Mouse (Mus musculus) embryonic fibroblast, embryonic 13.5 days (primary cell): ENCODE results near the gene Tmem248. TPM values are rescaled to one million over a fixed set of nuclear protein-coding genes. Genes with fewer than 3 reads are reported as not detected.

Experiments used
- H3K27ac ChIP-seq: 2 replicates; pipeline ENCODE4 v1.5.1; 2012; ENCODE audit warnings: low read length, control low read depth, inconsistent platforms; ENCODE audit not compliant: insufficient read depth
- H3K4me1 ChIP-seq: 2 replicates; pipeline ENCODE4 v1.6.1; 2011; ENCODE audit warnings: low read length; ENCODE audit not compliant: control insufficient read depth, insufficient read depth
- H3K4me3 ChIP-seq: 2 replicates; pipeline ENCODE4 v1.5.1; 2011; ENCODE audit warnings: mild to moderate bottlenecking, control low read depth, low read length; ENCODE audit not compliant: insufficient read depth
- CTCF ChIP-seq: IDR thresholded peaks from 2 replicates; pipeline ENCODE4 v1.5.1; 2011; ENCODE audit warnings: mild to moderate bottlenecking, control low read depth, low read length, moderate library complexity, borderline replicate concordance; ENCODE audit not compliant: insufficient read depth
- POLR2A ChIP-seq: IDR thresholded peaks from 2 replicates; pipeline ENCODE4 v1.6.1; 2011; ENCODE audit warnings: low read depth, mild to moderate bottlenecking, control low read depth, low read length, moderate library complexity
- polyA plus RNA-seq: library from polyadenylated mRNA; stranded (reverse); fragments of >200 nt; gene quantifications from 2 replicates; pipeline ENCODE4 v1.2.4, GENCODE M21; 2011; ENCODE audit warnings: low read depth; ENCODE audit not compliant: missing spikeins, insufficient read length

Gene Tmem248
- polyA plus RNA-seq, 1 experiment: 42.9 TPM

DNA sequence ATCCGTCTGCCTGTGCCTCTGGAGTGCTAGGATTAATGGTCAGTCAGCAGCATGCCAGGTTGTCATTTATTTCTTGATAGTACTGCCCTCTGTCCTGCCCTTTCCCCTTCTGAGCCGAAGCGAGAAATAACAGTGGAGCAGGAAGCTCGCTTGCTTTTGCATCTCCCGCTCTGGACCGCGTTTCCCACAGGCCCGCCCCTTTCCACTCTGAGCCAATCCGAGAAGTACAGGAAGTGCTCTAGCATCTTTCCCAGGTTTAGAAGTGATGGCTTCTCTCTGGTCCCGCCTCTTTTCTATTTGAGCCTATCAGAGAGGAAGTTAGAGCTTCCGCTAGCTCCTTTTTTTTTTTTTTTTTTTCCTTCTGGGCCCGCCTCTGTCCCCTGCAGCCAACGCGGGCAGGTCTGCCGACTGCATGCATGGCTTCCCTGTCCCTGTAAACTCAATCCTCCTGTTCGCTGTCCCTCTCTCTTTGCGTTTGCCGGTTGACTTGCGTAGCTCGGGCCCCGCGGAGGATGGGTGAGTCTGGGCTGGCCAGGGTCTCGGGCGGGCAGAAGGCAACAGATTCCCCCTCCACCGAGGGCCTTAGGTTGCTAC lies 39.9 kb downstream of the Tmem248 start:
- Histone ChIP-seq H3K4me3 (peak overlapping the region; percentile 99), H3K4me1 (no peaks in the 10 kb centered on the region), H3K27ac (peak overlapping the region; percentile 29; the same call in 1 of the 2 replicates)
- TF ChIP-seq CTCF: no peak
- peak; percentile 81 for TF ChIP-seq POLR2A

- Histone ChIP-seq H3K4me3 (peak overlapping the region; percentile 99), H3K4me1 (no peaks in the 10 kb centered on the region), H3K27ac (peak overlapping the region; percentile 29; the same call in 1 of the 2 replicates)
- no peak for TF ChIP-seq POLR2A
- TF ChIP-seq CTCF: no peak
Measured at GRCm38 (mm10) chr5:130257303-130257702, 40.4 kb downstream of the Tmem248 start.

DNA sequence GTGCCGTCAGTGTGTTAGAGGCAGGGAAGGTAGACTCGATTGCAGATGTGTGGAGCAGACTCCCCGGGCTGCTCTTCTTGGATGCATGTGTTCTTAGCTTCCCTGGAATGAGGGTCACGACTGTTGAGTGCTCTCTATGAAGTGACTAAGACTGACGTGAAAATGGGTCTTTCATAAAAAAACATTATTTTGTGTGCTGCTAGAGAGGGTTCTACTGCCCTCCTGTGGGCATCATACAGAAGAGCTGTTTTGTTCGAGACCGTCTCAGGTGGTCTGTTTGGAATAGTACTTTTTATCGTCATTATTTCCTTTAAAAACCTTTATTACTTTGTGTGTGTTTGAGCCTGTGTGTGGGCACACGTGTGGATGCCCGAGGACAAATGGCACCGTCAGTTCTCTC lies 46.6 kb downstream of the Tmem248 start:
- Histone ChIP-seq H3K4me1 (no peaks in the 10 kb centered on the region; the same call in 1 of the 2 replicates), H3K4me3 (no peak overlapping the region), H3K27ac (no peak overlapping the region)
- TF ChIP-seq CTCF (no peak), POLR2A (no peak)

DNA sequence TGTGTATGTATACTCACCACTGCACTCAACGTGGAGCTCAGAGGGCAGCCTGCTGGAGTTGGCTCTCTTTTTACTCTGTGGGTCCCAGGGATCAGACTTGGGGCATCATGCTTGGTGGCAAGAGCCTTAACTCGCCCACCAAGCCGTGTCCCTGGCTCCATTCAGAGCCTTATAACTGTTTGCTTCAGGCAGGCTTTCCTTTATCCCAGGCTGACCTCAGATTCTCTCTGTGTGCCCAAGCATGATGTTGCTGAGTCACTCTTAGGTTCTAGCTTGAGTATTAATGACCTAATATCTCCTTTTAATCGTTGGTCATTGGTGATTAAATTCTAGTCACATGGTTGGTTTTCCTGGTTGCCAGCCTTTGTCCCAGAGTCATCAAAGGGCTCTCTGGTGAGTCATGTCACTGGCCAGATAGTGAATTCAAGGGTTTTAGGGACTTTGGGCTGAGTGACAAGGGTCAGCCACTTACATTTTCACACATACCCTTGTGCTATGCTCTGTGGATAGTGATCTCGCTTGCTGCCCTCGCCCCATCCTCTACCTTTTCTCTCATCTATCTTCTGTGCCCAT lies 47.6 kb downstream of the Tmem248 start:
- TF ChIP-seq POLR2A (no peak), CTCF (no peak)
- no peak overlapping the region for H3K27ac ChIP-seq

DNA sequence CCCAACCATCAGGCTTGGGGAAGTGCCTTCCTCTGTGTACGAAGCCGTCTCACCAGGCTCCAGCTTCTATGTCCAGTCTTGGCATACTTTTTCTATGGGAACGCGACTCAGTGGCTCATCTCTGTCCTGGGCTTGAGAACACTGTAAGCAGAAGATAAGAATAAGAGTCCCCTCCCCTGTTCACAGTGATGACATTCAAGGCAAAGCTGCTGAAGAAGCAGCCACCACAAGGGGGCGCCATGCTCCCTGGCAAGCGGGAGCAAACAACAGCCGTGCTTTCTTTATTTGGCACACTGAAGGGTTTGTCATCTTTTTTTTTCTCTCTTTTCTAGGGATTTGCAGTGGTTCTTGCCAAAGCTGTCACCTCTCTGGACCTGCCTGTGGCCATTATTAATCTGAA lies 49.8 kb downstream of the Tmem248 start:
- H3K27ac ChIP-seq: no peak overlapping the region
- no peak overlapping the region for H3K4me3 ChIP-seq
- TF ChIP-seq CTCF (no peak), POLR2A (no peak)
- no peaks in the 10 kb centered on the region; the same call in 1 of the 2 replicates for H3K4me1 ChIP-seq

More for the DNA sequence above, 47.6 kb downstream of the Tmem248 start:
- Histone ChIP-seq H3K4me3 (no peak overlapping the region), H3K4me1 (no peaks in the 10 kb centered on the region; the same call in 1 of the 2 replicates)

DNA sequence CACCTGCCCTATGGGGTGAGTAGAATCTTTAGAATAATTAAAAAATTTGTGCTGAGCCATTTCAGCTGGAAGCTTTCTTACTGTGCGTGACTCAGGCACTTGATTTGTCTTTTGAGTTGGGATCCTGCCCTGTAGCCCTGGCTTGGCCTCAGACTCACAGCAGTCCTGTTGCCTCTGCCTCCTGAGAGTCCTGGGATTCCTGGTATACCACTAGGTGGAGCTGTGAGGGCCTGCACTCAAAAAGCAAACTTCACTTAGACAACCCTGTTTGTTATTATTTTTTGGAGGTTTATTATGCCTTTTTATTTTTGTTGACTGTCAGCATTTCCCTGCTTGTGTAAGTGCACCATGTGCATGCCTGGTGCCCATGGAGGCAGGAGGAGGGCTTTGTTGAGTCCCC lies 50.4 kb downstream of the Tmem248 start:
- Histone ChIP-seq H3K27ac (no peak overlapping the region), H3K4me3 (no peak overlapping the region)

GRCm38 (mm10) chr5:130268976-130269375 lies 52.1 kb downstream of the Tmem248 start:
- Histone ChIP-seq H3K4me1 (no peaks in the 10 kb centered on the region), H3K4me3 (no peak overlapping the region), H3K27ac (no peak overlapping the region)
- TF ChIP-seq CTCF (no peak), POLR2A (no peak)

More for the DNA sequence above, 50.4 kb downstream of the Tmem248 start:
- TF ChIP-seq CTCF: peak; percentile 64; the same call in 1 of the 2 replicates
- TF ChIP-seq POLR2A: no peak
- no peaks in the 10 kb centered on the region; the same call in 1 of the 2 replicates for H3K4me1 ChIP-seq

GRCm38 (mm10) chr5:130272344-130272743 lies 55.5 kb downstream of the Tmem248 start:
- H3K27ac ChIP-seq: no peak overlapping the region
- H3K4me3 ChIP-seq: no peak overlapping the region
- TF ChIP-seq CTCF (no peak), POLR2A (no peak)
- H3K4me1 ChIP-seq: no peaks in the 10 kb centered on the region

- Histone ChIP-seq H3K4me3 (no peak overlapping the region), H3K4me1 (no peaks in the 10 kb centered on the region), H3K27ac (no peak overlapping the region)
- TF ChIP-seq CTCF: no peak
- TF ChIP-seq POLR2A: no peak
Measured at GRCm38 (mm10) chr5:130273046-130273445, 56.2 kb downstream of the Tmem248 start.

DNA sequence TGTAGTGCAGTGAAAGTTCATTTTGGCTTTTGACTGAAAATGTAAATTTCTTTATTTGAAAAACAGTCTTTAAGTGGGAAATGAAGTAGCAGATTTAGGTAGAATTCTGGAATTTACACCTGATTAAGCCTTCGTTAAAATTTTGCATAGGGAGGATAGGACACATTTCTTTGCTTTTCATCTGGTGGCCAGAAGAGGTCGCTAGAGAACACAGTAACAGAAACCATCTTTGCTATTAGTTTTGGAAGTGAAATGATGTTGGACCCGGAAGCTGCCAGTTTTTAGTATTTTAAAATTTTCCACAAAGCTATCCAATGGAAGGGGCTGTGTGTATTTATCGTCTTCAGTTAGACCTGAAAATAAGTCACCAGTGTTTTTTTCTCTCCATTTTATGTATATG lies 58.6 kb downstream of the Tmem248 start:
- Histone ChIP-seq H3K27ac (no peak overlapping the region), H3K4me1 (no peaks in the 10 kb centered on the region), H3K4me3 (no peak overlapping the region)
- TF ChIP-seq CTCF (no peak), POLR2A (no peak)
